Comparison of ENCODE assay signal across 17 mouse cellular contexts in the genomic region with DNA sequence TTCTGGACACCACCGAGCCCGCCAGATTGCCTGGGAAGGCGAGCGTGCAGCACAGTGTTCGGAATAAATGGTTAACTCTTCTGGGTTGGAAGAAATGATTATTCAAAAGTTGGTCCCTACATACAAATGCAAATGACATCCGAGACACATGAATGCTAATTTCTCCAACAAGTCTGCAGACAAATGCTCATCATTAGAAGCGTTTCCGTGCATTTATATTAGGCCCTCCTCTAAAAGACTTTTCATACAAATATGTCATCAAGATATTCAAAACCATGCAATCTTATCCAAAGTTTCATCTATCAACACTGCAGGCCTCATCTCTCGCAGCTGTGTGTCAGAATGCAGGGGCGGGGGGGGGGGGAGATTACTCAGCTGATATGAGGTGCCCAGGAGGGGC. TPM values are rescaled to one million over a fixed set of nuclear protein-coding genes. Genes with fewer than 3 reads are reported as not detected.
A peak's percentile ranks its signal among the peaks of the same experiment; 100 is the strongest.
DNase-seq lines count a peak whose midpoint lies in the region; ATAC-seq lines count a peak whose summit lies in the region.
"Had no signal": no experiment of that assay in that cellular context is flagged by ENCODE, and none has a peak within 500 bp of the region (broad histone marks: within the 10 kb centered on the region; RNA-seq: fewer than 3 reads in every experiment).

No protein-coding gene starts in this region.

- H3K9ac ChIP-seq in forebrain, embryonic 13.5 days, result no peak overlapping the region
- H3K9ac ChIP-seq in forebrain, embryonic 14.5 days (ENCODE audit: low read length), result no peak overlapping the region
- H3K9ac ChIP-seq in forebrain, embryonic 16.5 days (replicated peaks; ENCODE audit: low read depth, low read length), result no peak overlapping the region
- H3K9ac ChIP-seq: embryonic facial prominence, embryonic 12.5 days had no signal

- H3K36me3 ChIP-seq in forebrain, embryonic 13.5 days (ENCODE audit: poor library complexity, severe bottlenecking), result no peaks in the 10 kb centered on the region
- H3K36me3 ChIP-seq in forebrain, embryonic 10.5 days (replicated peaks), result no peaks in the 10 kb centered on the region
- H3K36me3 ChIP-seq in forebrain, embryonic 14.5 days (ENCODE audit: control insufficient read depth, insufficient read depth, low read length), result no peaks in the 10 kb centered on the region
- no peaks in the 10 kb centered on the region for H3K36me3 ChIP-seq in forebrain, embryonic 16.5 days (ENCODE audit: control insufficient read depth, insufficient read depth)
- H3K36me3 ChIP-seq: embryonic facial prominence, embryonic 10.5 days; embryonic facial prominence, embryonic 12.5 days had no signal

- H3K27me3 ChIP-seq in forebrain, embryonic 13.5 days, result no peaks in the 10 kb centered on the region
- H3K27me3 ChIP-seq in forebrain, embryonic 10.5 days (ENCODE audit: poor library complexity, severe bottlenecking), result no peaks in the 10 kb centered on the region
- no peaks in the 10 kb centered on the region for H3K27me3 ChIP-seq in forebrain, embryonic 14.5 days (replicated peaks; ENCODE audit: control insufficient read depth, insufficient read depth, low read length)
- no peaks in the 10 kb centered on the region for H3K27me3 ChIP-seq in forebrain, embryonic 16.5 days (replicated peaks; ENCODE audit: control insufficient read depth, insufficient read depth, low read length)
- H3K27me3 ChIP-seq: embryonic facial prominence, embryonic 12.5 days had no signal

- H3K4me1 ChIP-seq in forebrain, embryonic 13.5 days, result no peaks in the 10 kb centered on the region
- H3K4me1 ChIP-seq in forebrain, embryonic 10.5 days, result no peaks in the 10 kb centered on the region
- H3K4me1 ChIP-seq in forebrain, embryonic 14.5 days (ENCODE audit: control insufficient read depth, insufficient read depth, low read length), result no peaks in the 10 kb centered on the region
- no peaks in the 10 kb centered on the region for H3K4me1 ChIP-seq in forebrain, embryonic 16.5 days (replicated peaks; ENCODE audit: control insufficient read depth, insufficient read depth, low read length)
- H3K4me1 ChIP-seq: embryonic facial prominence, embryonic 10.5 days; embryonic facial prominence, embryonic 12.5 days had no signal

- no peak overlapping the region for H3K4me2 ChIP-seq in forebrain, embryonic 13.5 days
- H3K4me2 ChIP-seq in forebrain, embryonic 14.5 days (ENCODE audit: low read length), result no peak overlapping the region
- no peak overlapping the region for H3K4me2 ChIP-seq in forebrain, embryonic 16.5 days (ENCODE audit: low read length)
- H3K4me2 ChIP-seq: embryonic facial prominence, embryonic 12.5 days had no signal

- no peak overlapping the region for H3K4me3 ChIP-seq in forebrain, embryonic 13.5 days
- no peak overlapping the region for H3K4me3 ChIP-seq in forebrain, embryonic 10.5 days
- no peak overlapping the region for H3K4me3 ChIP-seq in forebrain, embryonic 14.5 days (ENCODE audit: low read depth, low read length)
- H3K4me3 ChIP-seq in forebrain, embryonic 16.5 days (replicated peaks; ENCODE audit: low read length), result no peak overlapping the region
- H3K4me3 ChIP-seq: embryonic facial prominence, embryonic 10.5 days; embryonic facial prominence, embryonic 12.5 days had no signal

- ATAC-seq in forebrain, embryonic 13.5 days, result peak; percentile 33; the same call in 1 of the 2 replicates
- ATAC-seq in forebrain, embryonic 14.5 days, result peak; percentile 46
- ATAC-seq in forebrain, embryonic 16.5 days, result peak; percentile 57

- peaks cover 5% of the 10 kb centered on the region; the same call in 1 of the 2 replicates for H3K9me3 ChIP-seq in forebrain, embryonic 13.5 days (replicated peaks)
- H3K9me3 ChIP-seq in forebrain, embryonic 10.5 days, result peaks cover 3% of the 10 kb centered on the region; the same call in 1 of the 2 replicates
- peaks cover 4% of the 10 kb centered on the region; the same call in 1 of the 2 replicates for H3K9me3 ChIP-seq in forebrain, embryonic 14.5 days (replicated peaks; ENCODE audit: control insufficient read depth, low read length)
- no peaks in the 10 kb centered on the region for H3K9me3 ChIP-seq in forebrain, embryonic 16.5 days (ENCODE audit: control insufficient read depth, low read length)
- H3K9me3 ChIP-seq: embryonic facial prominence, embryonic 10.5 days; embryonic facial prominence, embryonic 12.5 days had no signal

- no peak for DNase-seq in forebrain, embryonic 10.5 days (ENCODE audit: extremely low spot score, low spot score)
- DNase-seq in forebrain, embryonic 14.5 days (ENCODE audit: low spot score), result peak; percentile 60
- DNase-seq in urinary bladder, adult 2 months (ENCODE audit: low spot score), result no peak
- DNase-seq in spleen, adult 12 weeks (ENCODE audit: low spot score), result no peak
- no peak for DNase-seq in layer of hippocampus, adult 9-10 months (ENCODE audit: low spot score)
- DNase-seq: adrenal gland, adult 2 months; adrenal gland, postnatal 10 days; adrenal gland, postnatal 25 days; cerebellum, adult 11-12 months; cerebellum, adult 2 months; cerebellum, adult 9-10 months; cerebellum, postnatal 10 days; cerebellum, postnatal 25 days had no signal

- 60% methylated on average over 10 of the region's 10 CpGs for WGBS in forebrain, embryonic 13.5 days
- 95% methylated on average over 10 of the region's 10 CpGs for WGBS in forebrain, embryonic 10.5 days
- 65% methylated on average over 10 of the region's 10 CpGs for WGBS in forebrain, embryonic 14.5 days
- WGBS in forebrain, embryonic 16.5 days, result 55% methylated on average over 10 of the region's 10 CpGs

- H3K27ac ChIP-seq in forebrain, embryonic 13.5 days, result no peak overlapping the region
- H3K27ac ChIP-seq in forebrain, embryonic 10.5 days, result no peak overlapping the region
- no peak overlapping the region for H3K27ac ChIP-seq in forebrain, embryonic 14.5 days (ENCODE audit: low read depth, low read length)
- H3K27ac ChIP-seq in forebrain, embryonic 16.5 days (ENCODE audit: low read length), result no peak overlapping the region
- H3K27ac ChIP-seq: embryonic facial prominence, embryonic 10.5 days; embryonic facial prominence, embryonic 12.5 days had no signal

RNA-seq across cellular contexts. Expression of gene Maf, which starts 39.8 kb away (rescaled TPM):
- polyA plus RNA-seq in forebrain, embryonic 13.5 days (2015; fragmentation: Nextera tagmentation; extraction: Ambion mirVana), result 3.8 and 4.1 TPM in 2 replicates
- polyA plus RNA-seq in forebrain, embryonic 10.5 days (2016; fragmentation: Nextera tagmentation; extraction: Ambion mirVana), result 2.0 and 2.1 TPM in 2 replicates
- polyA plus RNA-seq in forebrain, embryonic 14.5 days (2014; fragmentation: Nextera tagmentation; extraction: Ambion mirVana), result 4.5 and 6.1 TPM in 2 replicates
- polyA plus RNA-seq in forebrain, embryonic 16.5 days (2015; fragmentation: Nextera tagmentation; extraction: Ambion mirVana), result 4.3 and 6.4 TPM in 2 replicates
- polyA plus RNA-seq in urinary bladder, adult 2 months (2012; rRNA removed), result 16.7 and 23.5 TPM in 2 replicates
